Mouse (Mus musculus): ENCODE results near the gene F2rl2.

The F2rl2 gene

GRCm38 (mm10) chr13:95696654-95697163 lies at the start of gene F2rl2:
F2rl2 (plus strand) TSS chr13:95696853.
- DNase-seq (ENCODE audit: extremely low spot score) = no peak

- peak; percentile 22 for DNase-seq (ENCODE audit: extremely low spot score)
Measured at GRCm38 (mm10) chr13:95647248-95647647, 49.4 kb upstream of the F2rl2 start.

- no peak for DNase-seq (ENCODE audit: extremely low spot score)
Measured at GRCm38 (mm10) chr13:95649941-95650340, 46.7 kb upstream of the F2rl2 start.

- no peak for DNase-seq (ENCODE audit: extremely low spot score)
Measured at GRCm38 (mm10) chr13:95651870-95652668, 44.6 kb upstream of the F2rl2 start.

- DNase-seq (ENCODE audit: extremely low spot score) = no peak
Measured at GRCm38 (mm10) chr13:95653696-95654095, 43.0 kb upstream of the F2rl2 start.

- no peak for DNase-seq (ENCODE audit: extremely low spot score)
Measured at GRCm38 (mm10) chr13:95655284-95655683, 41.4 kb upstream of the F2rl2 start.

GRCm38 (mm10) chr13:95657171-95657570 lies 39.5 kb upstream of the F2rl2 start:
- DNase-seq (ENCODE audit: extremely low spot score) = peak; percentile 28

- DNase-seq (ENCODE audit: extremely low spot score) = no peak
Measured at GRCm38 (mm10) chr13:95659432-95659831, 37.2 kb upstream of the F2rl2 start.

GRCm38 (mm10) chr13:95663834-95664233 lies 32.8 kb upstream of the F2rl2 start:
- no peak for DNase-seq (ENCODE audit: extremely low spot score)

GRCm38 (mm10) chr13:95665644-95666356 lies 30.9 kb upstream of the F2rl2 start:
- DNase-seq (ENCODE audit: extremely low spot score) = no peak

GRCm38 (mm10) chr13:95667260-95667659 lies 29.4 kb upstream of the F2rl2 start:
- DNase-seq (ENCODE audit: extremely low spot score) = peak; percentile 22

GRCm38 (mm10) chr13:95670534-95670933 lies 26.1 kb upstream of the F2rl2 start:
- DNase-seq (ENCODE audit: extremely low spot score) = no peak

- DNase-seq (ENCODE audit: extremely low spot score) = no peak
Measured at GRCm38 (mm10) chr13:95671108-95671897, 25.4 kb upstream of the F2rl2 start.

- no peak for DNase-seq (ENCODE audit: extremely low spot score)
Measured at GRCm38 (mm10) chr13:95672372-95672771, 24.3 kb upstream of the F2rl2 start.

GRCm38 (mm10) chr13:95679078-95679477 lies 17.6 kb upstream of the F2rl2 start:
- DNase-seq (ENCODE audit: extremely low spot score) = no peak

- DNase-seq (ENCODE audit: extremely low spot score) = no peak
Measured at GRCm38 (mm10) chr13:95679491-95679941, 17.1 kb upstream of the F2rl2 start.

- DNase-seq (ENCODE audit: extremely low spot score) = no peak
Measured at GRCm38 (mm10) chr13:95684656-95685244, 11.9 kb upstream of the F2rl2 start.

- no peak for DNase-seq (ENCODE audit: extremely low spot score)
Measured at GRCm38 (mm10) chr13:95685736-95686135, 10.9 kb upstream of the F2rl2 start.

GRCm38 (mm10) chr13:95688576-95688975 lies 8.1 kb upstream of the F2rl2 start:
- DNase-seq (ENCODE audit: extremely low spot score) = no peak

GRCm38 (mm10) chr13:95692201-95692600 lies 4.5 kb upstream of the F2rl2 start:
- no peak for DNase-seq (ENCODE audit: extremely low spot score)

- DNase-seq (ENCODE audit: extremely low spot score) = no peak
Measured at GRCm38 (mm10) chr13:95696120-95696653, 466 bp upstream of the F2rl2 start.

All from embryo, embryonic 9.5 days (tissue).